9 mouse cellular contexts compared by ENCODE assay signal in the genomic region with DNA sequence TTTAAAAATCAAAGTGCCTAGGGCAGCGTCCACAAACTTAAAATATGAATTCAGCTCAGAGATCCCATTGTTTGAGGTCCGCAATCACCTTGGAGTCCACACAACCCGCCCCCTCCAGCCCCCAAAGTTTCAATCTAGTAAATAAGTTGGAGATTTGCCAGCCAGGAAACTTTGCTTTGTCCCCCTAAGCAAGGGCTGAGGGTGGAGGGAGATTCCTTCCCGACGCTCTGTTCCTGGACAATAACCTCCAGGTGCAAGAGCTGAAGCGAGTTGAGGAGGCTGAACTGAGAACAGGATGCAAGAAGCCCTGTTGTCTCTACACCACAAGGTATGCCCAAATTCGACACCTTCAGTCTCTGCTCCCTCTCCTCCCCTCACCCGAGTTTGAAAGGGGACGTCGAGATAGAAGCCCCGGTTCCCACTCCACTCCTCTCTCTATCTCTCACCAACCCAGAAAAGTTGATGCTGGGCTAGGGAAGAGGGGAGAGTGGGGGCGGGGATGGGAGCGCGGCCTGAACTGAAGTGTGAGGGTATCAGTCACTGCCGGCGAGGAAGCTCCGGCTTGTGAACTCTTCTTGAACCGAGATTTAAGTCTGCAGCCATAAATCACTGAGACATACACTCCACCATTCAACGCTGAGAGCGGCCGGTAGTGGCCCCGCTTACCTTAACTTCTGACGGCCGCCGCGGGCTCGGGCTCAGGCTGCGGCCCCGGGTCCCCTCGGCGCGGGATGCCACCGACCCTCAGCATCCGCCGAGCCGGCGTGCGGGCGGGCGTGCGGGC. TPM values are rescaled to one million over a fixed set of nuclear protein-coding genes. Genes with fewer than 3 reads are reported as not detected.
DNase-seq lines count a peak whose midpoint lies in the region.
"Had no signal": no experiment of that assay in that cellular context is flagged by ENCODE, and none has a peak within 500 bp of the region (broad histone marks: within the 10 kb centered on the region; RNA-seq: fewer than 3 reads in every experiment).

No protein-coding gene starts in this region.

- DNase-seq in adrenal gland, postnatal 10 days = peak; percentile 62
- no peak for DNase-seq in adrenal gland, adult 8-10 months
- peak; percentile 90 for DNase-seq in embryo, embryonic 11 days
- DNase-seq in kidney, adult 9 months = peak; percentile 53
- peak; percentile 82 for DNase-seq in lung, postnatal 10 days
- no peak for DNase-seq in left cerebral cortex, adult 18-20 months (ENCODE audit: low spot score in 2 of 2)
- DNase-seq in cerebellum, postnatal 14 days = no peak
- DNase-seq in urinary bladder, adult 18-20 months (ENCODE audit: low spot score in 2 of 2) = no peak
- DNase-seq: cerebellum, adult 8-10 months had no signal

RNA-seq across cellular contexts. Expression of gene 5730596B20Rik, which starts 2.1 kb away (rescaled TPM):
- total RNA-seq in adrenal gland, postnatal 10 days (2021) = under 1 TPM; 0.27 to 0.94 TPM
- total RNA-seq in adrenal gland, adult 8-10 months (2022) = under 1 TPM; 0.17 to 0.77 (median 0.42) TPM
- not detected for total RNA-seq in left cerebral cortex, adult 18-20 months (2021)

RNA-seq across cellular contexts. Expression of gene Hoxa2, which starts 10.5 kb away (rescaled TPM):
- 1 to 10 TPM; 2.3 to 5.1 TPM for total RNA-seq in adrenal gland, postnatal 10 days (2021)
- 1 to 10 TPM in 3 of 4 experiments, under 1 TPM in 1; 0.80 to 3.4 (median 2.6) TPM for total RNA-seq in adrenal gland, adult 8-10 months (2022)
- not detected for total RNA-seq in left cerebral cortex, adult 18-20 months (2021)

RNA-seq across cellular contexts. Expression of gene Hoxa4, which starts 16.4 kb away (rescaled TPM):
- 10 to 100 TPM in 1 of 2 experiments, 1 to 10 TPM in 1; 8.0 to 11.4 TPM for total RNA-seq in adrenal gland, postnatal 10 days (2021)
- total RNA-seq in adrenal gland, adult 8-10 months (2022) = 1 to 10 TPM; 1.9 to 3.3 (median 2.7) TPM
- not detected for total RNA-seq in left cerebral cortex, adult 18-20 months (2021)

RNA-seq across cellular contexts. Expression of gene Hoxa1, which starts 17.0 kb away (rescaled TPM):
- total RNA-seq in adrenal gland, postnatal 10 days (2021) = 1 to 10 TPM in 1 of 2 experiments, under 1 TPM in 1; 0.91 to 1.2 TPM
- 1 to 10 TPM in 1 of 4 experiments, under 1 TPM in 3; 0.23 to 1.1 (median 0.83) TPM for total RNA-seq in adrenal gland, adult 8-10 months (2022)
- not detected for total RNA-seq in left cerebral cortex, adult 18-20 months (2021)

RNA-seq across cellular contexts. Expression of gene Hoxa5, which starts 29.2 kb away (rescaled TPM):
- total RNA-seq in adrenal gland, postnatal 10 days (2021) = 10 to 100 TPM; 28.0 to 28.2 TPM
- total RNA-seq in adrenal gland, adult 8-10 months (2022) = 10 to 100 TPM; 10.8 to 15.6 (median 13.3) TPM
- not detected for total RNA-seq in left cerebral cortex, adult 18-20 months (2021)

Comparison
In these comparisons a context has a peak if more than half of its experiments do, and no peak if none do; other contexts are left out.
1. DNase-seq: peak in adrenal gland, postnatal 10 days (single experiment), embryo, embryonic 11 days (single experiment), kidney, adult 9 months (single experiment) and lung, postnatal 10 days (single experiment); none in adrenal gland, adult 8-10 months (single experiment), left cerebral cortex, adult 18-20 months (0 of 2), cerebellum, postnatal 14 days (0 of 2) and urinary bladder, adult 18-20 months (0 of 2).